Mouse (Mus musculus): ENCODE measurements around the gene Serpinb7.

The Serpinb7 gene

GRCm38 (mm10) chr1:107399355-107399754 is at the start of gene Serpinb7:
TSS of gene Serpinb7 (plus strand) at chr1:107399655.
- no peak for DNase-seq (ENCODE audit: low spot score in 2 of 2)

DNA sequence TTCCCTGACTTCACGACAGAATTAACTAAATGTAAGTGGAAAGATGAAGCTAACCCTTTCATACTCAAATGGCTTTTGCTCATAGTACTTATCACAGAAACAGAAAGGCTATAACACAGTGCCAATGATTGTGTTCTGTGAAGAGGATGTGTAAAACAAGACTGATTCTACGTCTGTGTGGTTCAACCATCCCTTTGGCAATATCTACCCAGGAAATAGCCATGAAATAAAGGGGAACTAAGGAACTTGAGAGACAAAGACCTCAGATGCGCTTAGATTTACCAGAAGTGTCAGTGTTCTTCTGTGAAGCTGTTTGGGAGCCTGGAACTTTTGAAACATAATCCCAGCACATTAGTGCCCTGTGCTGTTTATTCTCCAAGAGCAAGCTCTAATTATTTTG is 49.1 kb upstream of the Serpinb7 start:
- DNase-seq (ENCODE audit: low spot score in 2 of 2), result no peak

DNA sequence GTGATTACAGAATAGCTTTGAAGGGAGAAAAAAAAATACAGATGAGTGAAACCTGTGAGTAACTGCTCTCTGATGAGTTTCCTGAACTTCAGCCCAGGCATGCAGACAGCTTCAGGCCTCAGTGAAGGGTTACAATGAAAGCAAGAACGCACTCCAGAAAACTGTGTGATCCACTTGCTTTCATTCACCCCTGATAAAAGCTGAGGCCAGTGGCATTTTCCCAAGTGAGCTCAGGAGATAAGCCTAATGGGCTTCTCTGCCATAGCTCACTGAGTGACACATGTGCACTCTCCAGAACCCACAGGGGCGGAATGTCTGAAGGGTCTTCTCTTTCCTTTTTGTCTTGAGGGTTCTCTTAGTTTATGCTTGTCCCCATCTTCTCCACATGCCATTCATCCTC is 48.3 kb upstream of the Serpinb7 start:
- no peak for DNase-seq (ENCODE audit: low spot score in 2 of 2)

DNA sequence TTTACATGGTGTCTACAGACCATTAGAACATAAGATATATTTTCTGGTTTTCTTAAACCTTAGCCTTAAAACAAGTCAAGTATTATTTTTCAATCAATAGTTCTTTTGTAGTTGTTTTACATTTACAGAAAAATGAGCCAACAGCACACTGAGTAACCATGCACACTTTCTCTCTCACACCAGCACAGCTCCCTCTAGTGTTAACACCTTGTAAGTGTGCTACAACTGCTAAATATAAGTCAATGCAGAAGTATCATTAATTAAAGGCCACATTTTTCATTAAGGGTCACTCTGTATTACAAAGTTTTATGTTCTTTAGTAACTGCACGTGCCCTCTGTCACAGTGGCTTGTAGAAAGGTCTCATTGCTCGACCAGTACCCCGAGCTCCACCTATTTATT is 46.4 kb upstream of the Serpinb7 start:
- DNase-seq (ENCODE audit: low spot score in 2 of 2), result no peak

- DNase-seq (ENCODE audit: low spot score in 2 of 2), result no peak
These were observed 38.6 kb upstream of the Serpinb7 start, which contains the start of gene Serpinb11 for GRCm38 (mm10) chr1:107360898-107361297. TSS of gene Serpinb11 (plus strand) at chr1:107361198.

DNA sequence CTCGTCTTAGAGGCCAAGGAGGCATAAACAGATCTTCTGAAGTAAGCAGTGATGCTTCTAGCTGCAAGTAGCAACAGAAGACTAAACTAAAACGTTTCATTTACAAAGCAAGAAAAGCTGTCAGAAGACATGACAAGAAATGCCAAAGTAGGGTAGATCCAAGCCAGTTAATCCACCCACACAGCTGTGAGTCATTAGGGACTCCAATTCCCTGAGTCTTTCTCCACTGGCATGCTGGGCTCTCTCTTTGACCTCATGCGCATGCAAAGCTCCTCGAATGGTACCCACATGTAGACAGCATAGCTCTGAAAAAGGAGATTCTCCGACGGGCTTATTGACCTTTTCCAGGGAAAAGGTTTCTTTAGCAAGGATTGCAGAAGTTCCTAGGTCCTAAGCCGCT is 33.5 kb upstream of the Serpinb7 start:
- no peak for DNase-seq (ENCODE audit: low spot score in 2 of 2)

GRCm38 (mm10) chr1:107368944-107369343 is 30.5 kb upstream of the Serpinb7 start:
- DNase-seq (ENCODE audit: low spot score in 2 of 2), result no peak

- no peak for DNase-seq (ENCODE audit: low spot score in 2 of 2)
These were observed 22.5 kb upstream of the Serpinb7 start for GRCm38 (mm10) chr1:107376952-107377351.

- no peak for DNase-seq (ENCODE audit: low spot score in 2 of 2)
These were observed 21.1 kb upstream of the Serpinb7 start for GRCm38 (mm10) chr1:107378368-107378767.

- DNase-seq (ENCODE audit: low spot score in 2 of 2), result no peak
These were observed 18.0 kb upstream of the Serpinb7 start for GRCm38 (mm10) chr1:107381491-107381890.

- no peak for DNase-seq (ENCODE audit: low spot score in 2 of 2)
These were observed 17.1 kb upstream of the Serpinb7 start for GRCm38 (mm10) chr1:107382404-107382803.

- DNase-seq (ENCODE audit: low spot score in 2 of 2), result peak; percentile 5 to 10
These were observed 14.9 kb upstream of the Serpinb7 start for GRCm38 (mm10) chr1:107384532-107384931.

DNA sequence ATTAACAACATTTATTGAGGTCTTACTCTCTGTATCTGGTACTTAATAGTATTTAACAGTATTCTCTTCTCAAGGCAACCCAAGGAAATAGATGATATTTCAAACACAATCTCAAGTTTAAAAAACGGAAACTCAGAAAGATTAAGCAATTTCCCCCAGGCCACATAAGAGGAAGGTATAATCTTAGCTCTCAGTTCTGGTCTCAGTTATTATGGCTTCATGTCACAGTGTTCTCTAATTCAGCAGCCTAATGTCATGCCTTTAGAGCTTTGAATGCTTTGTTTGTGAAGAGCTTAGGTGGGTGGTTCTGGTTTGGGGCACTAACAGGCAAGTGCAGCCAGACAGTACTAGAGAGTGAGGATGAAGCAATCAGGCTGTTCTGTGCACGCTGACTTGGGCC is 9.7 kb upstream of the Serpinb7 start:
- no peak for DNase-seq (ENCODE audit: low spot score in 2 of 2)

GRCm38 (mm10) chr1:107397481-107397880 is 2.0 kb upstream of the Serpinb7 start:
- DNase-seq (ENCODE audit: low spot score in 2 of 2), result no peak

DNA sequence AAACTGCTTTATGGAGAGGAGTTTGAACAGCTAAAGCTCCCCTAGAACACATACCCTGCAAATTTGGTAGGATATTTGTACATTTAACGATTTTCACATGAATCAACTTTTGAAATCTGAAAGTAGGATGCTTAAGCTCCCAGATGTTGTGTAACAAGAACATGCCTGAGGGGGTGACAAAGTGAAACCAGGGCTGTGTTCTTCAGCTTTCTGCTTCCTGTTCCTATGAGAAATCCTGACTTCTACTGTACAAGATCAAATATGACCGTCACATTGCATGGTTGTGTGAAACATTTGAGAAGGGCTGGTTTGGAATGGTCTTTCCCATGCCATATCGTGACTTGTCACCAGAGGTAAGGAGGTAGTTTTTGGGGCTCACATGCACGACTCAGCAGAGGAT is 2.6 kb downstream of the Serpinb7 start:
- DNase-seq (ENCODE audit: low spot score in 2 of 2), result no peak

GRCm38 (mm10) chr1:107414650-107415049 is 15.2 kb downstream of the Serpinb7 start:
- no peak for DNase-seq (ENCODE audit: low spot score in 2 of 2)

- no peak for DNase-seq (ENCODE audit: low spot score in 2 of 2)
These were observed 23.0 kb downstream of the Serpinb7 start for GRCm38 (mm10) chr1:107422487-107422886.

DNA sequence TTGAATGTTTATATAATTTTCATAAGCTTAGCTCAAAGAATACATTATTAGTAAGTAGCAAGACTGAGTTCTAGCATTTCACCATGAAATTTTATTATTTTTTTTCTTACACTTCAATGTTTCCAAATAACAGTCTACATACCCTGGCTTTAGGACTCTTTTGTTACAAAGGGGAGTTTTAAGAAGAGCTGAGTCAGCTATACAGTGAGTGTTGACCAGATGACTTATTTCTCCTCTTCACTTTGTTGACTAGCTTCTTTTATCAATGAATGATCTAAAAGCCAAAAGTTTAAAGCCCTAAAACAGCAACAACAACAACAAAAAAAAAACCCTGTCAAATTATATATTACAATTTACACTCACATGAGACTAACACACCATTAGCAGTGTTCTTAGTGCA is 31.8 kb downstream of the Serpinb7 start:
- no peak for DNase-seq (ENCODE audit: low spot score in 2 of 2)

- no peak for DNase-seq (ENCODE audit: low spot score in 2 of 2)
These were observed 36.1 kb downstream of the Serpinb7 start for GRCm38 (mm10) chr1:107435528-107435927.

GRCm38 (mm10) chr1:107439462-107439861 is 40.0 kb downstream of the Serpinb7 start:
- DNase-seq (ENCODE audit: low spot score in 2 of 2), result no peak

GRCm38 (mm10) chr1:107445352-107445751 is 45.9 kb downstream of the Serpinb7 start:
- no peak for DNase-seq (ENCODE audit: low spot score in 2 of 2)

GRCm38 (mm10) chr1:107447228-107447931 is 47.9 kb downstream of the Serpinb7 start:
- no peak for DNase-seq (ENCODE audit: low spot score in 2 of 2)

DNA sequence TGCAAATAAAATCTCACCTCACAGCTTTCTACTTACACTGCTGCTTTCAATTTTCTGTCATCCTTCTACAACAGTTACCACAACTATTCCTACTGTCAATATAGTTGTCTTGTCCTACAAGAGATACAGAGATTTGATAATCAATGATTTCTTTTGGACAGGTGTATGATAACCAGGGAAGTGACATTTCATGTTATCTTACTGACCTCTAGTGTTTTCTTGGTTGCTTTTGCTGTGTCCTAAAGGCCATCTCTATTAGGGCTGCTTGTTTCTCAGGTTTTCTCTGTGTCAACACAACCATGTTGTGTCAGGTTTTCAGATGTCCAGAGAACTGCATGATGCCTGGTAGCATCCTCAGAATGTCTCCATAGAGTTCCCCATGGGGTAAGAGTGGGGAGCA is 80.5 kb downstream of the Serpinb7 start:
- no peak for DNase-seq (ENCODE audit: low spot score in 2 of 2)

DNA sequence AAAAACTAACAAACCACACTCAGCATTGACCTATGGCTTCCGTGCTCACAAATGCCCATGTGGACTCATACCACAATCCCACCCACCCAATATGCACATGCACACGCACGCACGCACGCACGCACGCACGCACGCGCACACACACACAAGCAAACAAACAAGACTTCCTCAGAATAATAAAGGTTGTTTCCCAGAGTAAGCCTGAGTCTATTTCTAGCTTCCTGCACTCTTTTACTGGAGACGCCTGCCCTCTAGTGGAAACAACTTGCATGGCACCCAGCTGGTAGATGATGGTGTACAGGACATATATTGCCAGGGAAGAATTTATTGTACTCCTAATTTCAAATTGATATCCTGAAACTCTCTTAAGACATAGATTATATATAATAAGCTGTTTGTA is 82.0 kb downstream of the Serpinb7 start:
- peak; percentile 92 for DNase-seq (ENCODE audit: low spot score in 2 of 2)
